In the genomic region with DNA sequence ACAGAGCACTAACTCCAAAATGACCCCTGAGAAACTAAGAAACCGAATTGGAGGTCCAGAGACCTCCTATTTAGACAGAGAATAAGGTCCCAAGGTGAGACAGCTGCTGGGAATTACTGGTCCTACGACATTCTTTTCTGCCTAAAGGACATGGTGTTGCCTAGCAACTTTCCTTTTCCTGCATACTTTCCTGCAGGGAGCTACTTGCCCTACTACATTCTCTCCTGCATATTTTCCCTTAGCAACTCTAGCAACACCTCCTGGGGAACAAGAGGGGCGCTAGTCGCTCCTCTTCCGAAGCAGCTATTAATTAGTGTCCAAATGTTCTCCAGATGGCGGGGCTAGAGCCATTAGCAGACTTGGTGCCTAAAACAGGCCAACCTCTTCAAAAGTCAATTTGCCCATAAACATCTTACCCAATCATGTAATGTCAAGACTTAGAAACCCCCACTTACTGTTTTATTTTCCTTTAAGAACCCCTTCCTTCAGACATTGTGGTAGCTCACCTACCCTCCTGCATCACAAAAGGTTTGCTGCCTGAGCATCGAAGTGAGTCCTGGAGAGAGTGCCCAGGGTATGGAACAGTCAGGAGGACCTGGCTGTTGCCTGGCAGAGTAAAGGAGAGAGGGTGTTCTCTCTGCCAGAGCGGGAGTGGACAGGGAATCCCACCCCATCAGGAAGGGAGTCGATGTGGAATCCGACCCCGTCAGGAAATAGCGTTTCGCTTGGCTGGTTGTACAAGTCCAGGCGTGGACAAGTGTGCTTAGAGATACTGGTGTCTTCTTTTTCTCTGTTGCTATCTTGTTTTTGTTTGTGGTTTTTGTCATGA, we compare ENCODE assay signal across 9 mouse cellular contexts. TPM values are rescaled to one million over a fixed set of nuclear protein-coding genes. Genes with fewer than 3 reads are reported as not detected.
A peak's percentile ranks its signal among the peaks of the same experiment; 100 is the strongest.
DNase-seq lines count a peak whose midpoint lies in the region; ATAC-seq and TF ChIP-seq lines count a peak whose summit lies in the region.
"Had no signal": no experiment of that assay in that cellular context is flagged by ENCODE, and none has a peak within 500 bp of the region (broad histone marks: within the 10 kb centered on the region; RNA-seq: fewer than 3 reads in every experiment).

No protein-coding gene starts in this region.

- no peak for TF ChIP-seq EP300 in ES-Bruce4 (IDR thresholded peaks at IDR 0.05; ENCODE audit: insufficient read depth, low read depth, low read length)

- no peak overlapping the region for H3K9ac ChIP-seq in forebrain, embryonic 11.5 days (ENCODE audit: low read length)
- H3K9ac ChIP-seq in forebrain, embryonic 16.5 days (replicated peaks; ENCODE audit: low read depth, low read length), result no peak overlapping the region
- no peak overlapping the region for H3K9ac ChIP-seq in ES-Bruce4 (ENCODE audit: low read depth, poor library complexity, severe bottlenecking)
- no peak overlapping the region for H3K9ac ChIP-seq in embryonic facial prominence, embryonic 15.5 days
- no peak overlapping the region for H3K9ac ChIP-seq in limb, embryonic 12.5 days (replicated peaks)
- no peak overlapping the region for H3K9ac ChIP-seq in neural tube, embryonic 11.5 days (ENCODE audit: low read length)
- H3K9ac ChIP-seq: midbrain, embryonic 12.5 days had no signal

- no peak for TF ChIP-seq CTCF in ES-Bruce4 (IDR thresholded peaks at IDR 0.05; ENCODE audit: low read depth, low read length)

- no peaks in the 10 kb centered on the region for H3K27me3 ChIP-seq in forebrain, embryonic 11.5 days (ENCODE audit: control insufficient read depth, insufficient read depth, low read length)
- H3K27me3 ChIP-seq in forebrain, embryonic 16.5 days (replicated peaks; ENCODE audit: control insufficient read depth, insufficient read depth, low read length), result no peaks in the 10 kb centered on the region
- H3K27me3 ChIP-seq in ES-Bruce4 (ENCODE audit: control insufficient read depth, insufficient read depth, low read length, poor library complexity, severe bottlenecking), result no peaks in the 10 kb centered on the region
- no peaks in the 10 kb centered on the region for H3K27me3 ChIP-seq in embryonic facial prominence, embryonic 15.5 days
- no peaks in the 10 kb centered on the region for H3K27me3 ChIP-seq in limb, embryonic 12.5 days
- H3K27me3 ChIP-seq in neural tube, embryonic 11.5 days (ENCODE audit: control insufficient read depth, insufficient read depth, low read length), result no peaks in the 10 kb centered on the region
- H3K27me3 ChIP-seq: midbrain, embryonic 12.5 days had no signal

- ATAC-seq in forebrain, embryonic 11.5 days (replicated peaks; ENCODE audit: low FRiP score), result peak; percentile 73
- ATAC-seq in forebrain, embryonic 16.5 days, result no peak
- peak; percentile 47; the same call in 1 of the 2 replicates for ATAC-seq in embryonic facial prominence, embryonic 15.5 days (ENCODE audit: insufficient number of reproducible peaks, low FRiP score, low TSS enrichment, low read depth)
- peak; percentile 92 for ATAC-seq in limb, embryonic 12.5 days (ENCODE audit: insufficient number of reproducible peaks, insufficient read depth, low FRiP score, low TSS enrichment, low read depth)
- ATAC-seq in neural tube, embryonic 11.5 days (ENCODE audit: insufficient read depth, low FRiP score, low TSS enrichment), result no peak

- 39% methylated on average over 14 of the region's 14 CpGs for WGBS in forebrain, embryonic 11.5 days
- WGBS in forebrain, embryonic 16.5 days, result 46% methylated on average over 14 of the region's 14 CpGs
- 15% methylated on average over 14 of the region's 14 CpGs for WGBS in embryonic facial prominence, embryonic 15.5 days
- WGBS in limb, embryonic 12.5 days, result 18% methylated on average over 14 of the region's 14 CpGs
- whole genome bisulfite sequencing in neural tube, embryonic 11.5 days, result 29% methylated on average over 14 of the region's 14 CpGs

- H3K4me2 ChIP-seq in forebrain, embryonic 11.5 days (ENCODE audit: low read depth, low read length, severe bottlenecking), result no peak overlapping the region
- H3K4me2 ChIP-seq in forebrain, embryonic 16.5 days (ENCODE audit: low read length), result no peak overlapping the region
- 0 out of 2 replicates have a peak overlapping the region, but pooled peaks have one; percentile 17 for H3K4me2 ChIP-seq in embryonic facial prominence, embryonic 15.5 days (replicated peaks)
- peak overlapping the region; percentile 25; the same call in 1 of the 2 replicates for H3K4me2 ChIP-seq in limb, embryonic 12.5 days
- no peak overlapping the region for H3K4me2 ChIP-seq in neural tube, embryonic 11.5 days (ENCODE audit: low read depth)
- H3K4me2 ChIP-seq: midbrain, embryonic 12.5 days had no signal

- no peaks in the 10 kb centered on the region for H3K36me3 ChIP-seq in forebrain, embryonic 11.5 days (ENCODE audit: control insufficient read depth, insufficient read depth, low read length)
- H3K36me3 ChIP-seq in forebrain, embryonic 16.5 days (ENCODE audit: control insufficient read depth, insufficient read depth), result no peaks in the 10 kb centered on the region
- H3K36me3 ChIP-seq in ES-Bruce4 (ENCODE audit: control insufficient read depth, insufficient read depth, low read length, poor library complexity, severe bottlenecking), result no peaks in the 10 kb centered on the region
- H3K36me3 ChIP-seq in embryonic facial prominence, embryonic 15.5 days, result no peaks in the 10 kb centered on the region
- H3K36me3 ChIP-seq in limb, embryonic 12.5 days, result no peaks in the 10 kb centered on the region
- H3K36me3 ChIP-seq in neural tube, embryonic 11.5 days (ENCODE audit: control insufficient read depth, insufficient read depth, low read length), result no peaks in the 10 kb centered on the region
- H3K36me3 ChIP-seq: midbrain, embryonic 12.5 days had no signal

- TF ChIP-seq POLR2A in ES-Bruce4 (IDR thresholded peaks at IDR 0.05; ENCODE audit: insufficient read depth, low read length), result no peak

- no peak overlapping the region for H3K27ac ChIP-seq in forebrain, embryonic 11.5 days (ENCODE audit: low read depth, low read length)
- H3K27ac ChIP-seq in forebrain, embryonic 16.5 days (ENCODE audit: low read length), result no peak overlapping the region
- peak overlapping the region; percentile 25; the same call in 1 of the 2 replicates for H3K27ac ChIP-seq in ES-Bruce4 (ENCODE audit: insufficient read depth, low read length)
- H3K27ac ChIP-seq in embryonic facial prominence, embryonic 15.5 days (replicated peaks), result peak overlapping the region; percentile 53
- H3K27ac ChIP-seq in limb, embryonic 12.5 days, result peak overlapping the region; percentile 73
- H3K27ac ChIP-seq in neural tube, embryonic 11.5 days (ENCODE audit: low read depth, low read length), result no peak overlapping the region
- H3K27ac ChIP-seq: midbrain, embryonic 12.5 days had no signal

- H3K4me3 ChIP-seq in forebrain, embryonic 11.5 days (ENCODE audit: low read depth, low read length), result no peak overlapping the region
- no peak overlapping the region for H3K4me3 ChIP-seq in forebrain, embryonic 16.5 days (replicated peaks; ENCODE audit: low read length)
- H3K4me3 ChIP-seq in ES-Bruce4 (ENCODE audit: low read depth, low read length), result no peak overlapping the region; the same call in 1 of the 2 replicates
- no peak overlapping the region for H3K4me3 ChIP-seq in embryonic facial prominence, embryonic 15.5 days (replicated peaks)
- H3K4me3 ChIP-seq in limb, embryonic 12.5 days (replicated peaks), result no peak overlapping the region
- H3K4me3 ChIP-seq in neural tube, embryonic 11.5 days (ENCODE audit: low read depth, low read length), result no peak overlapping the region
- H3K4me3 ChIP-seq: midbrain, embryonic 12.5 days had no signal

- no peaks in the 10 kb centered on the region for H3K9me3 ChIP-seq in forebrain, embryonic 11.5 days (ENCODE audit: control insufficient read depth, low read length)
- no peaks in the 10 kb centered on the region for H3K9me3 ChIP-seq in forebrain, embryonic 16.5 days (ENCODE audit: control insufficient read depth, low read length)
- H3K9me3 ChIP-seq in ES-Bruce4 (replicated peaks; ENCODE audit: control insufficient read depth, insufficient read depth, low read length, poor library complexity, severe bottlenecking), result peaks cover 2% of the 10 kb centered on the region; the same call in 1 of the 2 replicates
- no peaks in the 10 kb centered on the region for H3K9me3 ChIP-seq in embryonic facial prominence, embryonic 15.5 days (replicated peaks)
- no peaks in the 10 kb centered on the region for H3K9me3 ChIP-seq in limb, embryonic 12.5 days
- H3K9me3 ChIP-seq in neural tube, embryonic 11.5 days (ENCODE audit: control insufficient read depth, low read length), result no peaks in the 10 kb centered on the region
- H3K9me3 ChIP-seq: midbrain, embryonic 12.5 days had no signal

- no peak for DNase-seq in forebrain, embryonic 11.5 days (ENCODE audit: low spot score)
- peak; percentile 13 for DNase-seq in neural tube, embryonic 11.5 days (ENCODE audit: low spot score)
- DNase-seq in left cerebral cortex, adult 11 months (ENCODE audit: low spot score), result no peak
- DNase-seq in adrenal gland, postnatal 25 days, result no peak

- no peaks in the 10 kb centered on the region for H3K4me1 ChIP-seq in forebrain, embryonic 11.5 days (replicated peaks; ENCODE audit: control insufficient read depth, insufficient read depth, low read length)
- no peaks in the 10 kb centered on the region; the same call in 1 of the 2 replicates for H3K4me1 ChIP-seq in forebrain, embryonic 16.5 days (replicated peaks; ENCODE audit: control insufficient read depth, insufficient read depth, low read length)
- peaks cover 6% of the 10 kb centered on the region for H3K4me1 ChIP-seq in ES-Bruce4 (ENCODE audit: control insufficient read depth, insufficient read depth, low read length)
- H3K4me1 ChIP-seq in embryonic facial prominence, embryonic 15.5 days, result peaks cover 11% of the 10 kb centered on the region
- H3K4me1 ChIP-seq in limb, embryonic 12.5 days (replicated peaks), result peaks cover 12% of the 10 kb centered on the region
- H3K4me1 ChIP-seq in neural tube, embryonic 11.5 days (ENCODE audit: control insufficient read depth, insufficient read depth, low read length), result no peaks in the 10 kb centered on the region
- H3K4me1 ChIP-seq: midbrain, embryonic 12.5 days had no signal

RNA-seq across cellular contexts. Expression of gene Zfp53, which starts 15.2 kb away (rescaled TPM):
- 9.6 TPM in 2 replicates for polyA plus RNA-seq in forebrain, embryonic 11.5 days (2014; fragmentation: Nextera tagmentation; extraction: Ambion mirVana)
- 12.4 and 13.5 TPM in 2 replicates for polyA plus RNA-seq in forebrain, embryonic 16.5 days (2015; fragmentation: Nextera tagmentation; extraction: Ambion mirVana)
- polyA plus RNA-seq in ES-Bruce4 (2011; ENCODE audit: insufficient read depth, insufficient read length, low read depth, missing spikeins), result 9.5 and 9.7 TPM in 2 replicates
- 10.1 and 10.8 TPM in 2 replicates for polyA plus RNA-seq in embryonic facial prominence, embryonic 15.5 days (2015; fragmentation: Nextera tagmentation; extraction: Ambion mirVana)
- polyA plus RNA-seq in limb, embryonic 12.5 days (2016; fragmentation: Nextera tagmentation; extraction: Ambion mirVana), result 9.6 TPM in 2 replicates
- polyA plus RNA-seq in neural tube, embryonic 11.5 days (2014; fragmentation: Nextera tagmentation; extraction: Ambion mirVana), result 8.7 and 10.1 TPM in 2 replicates
- total RNA-seq in adrenal gland, postnatal 25 days (2021), result 4.7 and 5.4 TPM in 2 replicates

RNA-seq across cellular contexts. Expression of gene Zfp51, which starts 23.4 kb away (rescaled TPM):
- polyA plus RNA-seq in forebrain, embryonic 11.5 days (2014; fragmentation: Nextera tagmentation; extraction: Ambion mirVana), result 13.7 and 14.6 TPM in 2 replicates
- polyA plus RNA-seq in forebrain, embryonic 16.5 days (2015; fragmentation: Nextera tagmentation; extraction: Ambion mirVana), result 13.0 and 16.0 TPM in 2 replicates
- 14.5 and 18.2 TPM in 2 replicates for polyA plus RNA-seq in ES-Bruce4 (2011; ENCODE audit: insufficient read depth, insufficient read length, low read depth, missing spikeins)
- 13.5 and 15.3 TPM in 2 replicates for polyA plus RNA-seq in embryonic facial prominence, embryonic 15.5 days (2015; fragmentation: Nextera tagmentation; extraction: Ambion mirVana)
- polyA plus RNA-seq in limb, embryonic 12.5 days (2016; fragmentation: Nextera tagmentation; extraction: Ambion mirVana), result 15.4 and 16.3 TPM in 2 replicates
- 14.5 and 17.1 TPM in 2 replicates for polyA plus RNA-seq in neural tube, embryonic 11.5 days (2014; fragmentation: Nextera tagmentation; extraction: Ambion mirVana)
- total RNA-seq in adrenal gland, postnatal 25 days (2021), result 8.7 and 8.8 TPM in 2 replicates

RNA-seq across cellular contexts. Expression of gene Zfp54, which starts 50.5 kb away (rescaled TPM):
- 1.8 and 2.4 TPM in 2 replicates for polyA plus RNA-seq in forebrain, embryonic 11.5 days (2014; fragmentation: Nextera tagmentation; extraction: Ambion mirVana)
- polyA plus RNA-seq in forebrain, embryonic 16.5 days (2015; fragmentation: Nextera tagmentation; extraction: Ambion mirVana), result 4.1 and 5.7 TPM in 2 replicates
- 4.2 and 4.7 TPM in 2 replicates for polyA plus RNA-seq in ES-Bruce4 (2011; ENCODE audit: insufficient read depth, insufficient read length, low read depth, missing spikeins)
- polyA plus RNA-seq in embryonic facial prominence, embryonic 15.5 days (2015; fragmentation: Nextera tagmentation; extraction: Ambion mirVana), result 4.6 and 5.6 TPM in 2 replicates
- polyA plus RNA-seq in limb, embryonic 12.5 days (2016; fragmentation: Nextera tagmentation; extraction: Ambion mirVana), result 2.4 and 2.8 TPM in 2 replicates
- polyA plus RNA-seq in neural tube, embryonic 11.5 days (2014; fragmentation: Nextera tagmentation; extraction: Ambion mirVana), result 4.2 and 4.4 TPM in 2 replicates
- total RNA-seq in adrenal gland, postnatal 25 days (2021), result 3.5 and 3.6 TPM in 2 replicates

Comparison
In these comparisons a context has a peak if more than half of its experiments do, and no peak if none do; other contexts are left out.
1. ATAC-seq: peak in forebrain, embryonic 11.5 days (single experiment), embryonic facial prominence, embryonic 15.5 days (single experiment) and limb, embryonic 12.5 days (single experiment); none in forebrain, embryonic 16.5 days (single experiment) and neural tube, embryonic 11.5 days (single experiment).
2. H3K27ac ChIP-seq: peak in ES-Bruce4 (single experiment), embryonic facial prominence, embryonic 15.5 days (single experiment) and limb, embryonic 12.5 days (single experiment); none in forebrain, embryonic 11.5 days (single experiment), forebrain, embryonic 16.5 days (single experiment) and neural tube, embryonic 11.5 days (single experiment).
3. H3K4me2 ChIP-seq: peak in embryonic facial prominence, embryonic 15.5 days (single experiment) and limb, embryonic 12.5 days (single experiment); none in forebrain, embryonic 11.5 days (single experiment), forebrain, embryonic 16.5 days (single experiment) and neural tube, embryonic 11.5 days (single experiment).